Mouse (Mus musculus): Measurements from ENCODE around the gene Fgfr1op.
"Not testable (repeated sequence)": the region's sequence is repeated elsewhere in the genome, so short reads cannot be mapped to it uniquely, and the experiment has no call there.

DNA sequence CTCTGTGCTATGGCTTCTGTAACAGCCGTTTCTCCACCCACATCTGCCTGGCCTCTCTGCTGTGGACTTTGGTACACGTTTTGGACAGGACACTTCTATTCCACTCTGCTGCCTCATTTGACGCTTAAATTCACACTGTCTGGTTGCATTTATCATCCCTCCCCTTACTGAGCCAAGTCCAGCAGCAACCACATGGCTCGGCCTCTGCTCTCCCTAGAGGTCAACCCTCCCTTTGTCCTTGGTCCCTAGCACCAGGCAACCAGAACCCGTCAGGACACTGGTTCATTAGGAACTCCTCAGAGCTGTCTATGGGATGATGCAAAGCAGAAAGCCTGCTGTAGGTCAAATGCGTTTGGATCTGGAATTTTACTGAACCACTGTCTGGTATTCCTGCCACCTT lies 34.5 kb upstream of the Fgfr1op start:
- not testable (repeated sequence) for TF ChIP-seq CTCF (IDR thresholded peaks at IDR 0.05; ENCODE audit: insufficient read depth, low read length); POLR2A (IDR thresholded peaks at IDR 0.05; ENCODE audit: borderline replicate concordance, extremely low read depth, low read depth, low read length)

Data from lung, adult 2 months (tissue).